Mouse (Mus musculus) cortical plate, adult 2 months (tissue): ENCODE results near the gene Gpr176. TPM values are rescaled to one million over a fixed set of nuclear protein-coding genes. Genes with fewer than 3 reads are reported as not detected.

ENCODE experiments used
- H3K27ac ChIP-seq: fragments of 200-500 bp; 2 replicates; pipeline ENCODE4 v1.5.1; 2012; ENCODE audit warnings: low read length, control low read depth, inconsistent platforms; ENCODE audit not compliant: insufficient read depth
- H3K4me1 ChIP-seq: fragments of 200-500 bp; 2 replicates; pipeline ENCODE4 v1.6.1; 2011; ENCODE audit warnings: low read length; ENCODE audit not compliant: control insufficient read depth, insufficient read depth
- H3K4me3 ChIP-seq: fragments of 200-500 bp; 2 replicates; pipeline ENCODE4 v1.5.1; 2011; ENCODE audit warnings: mild to moderate bottlenecking, low read length, control low read depth; ENCODE audit not compliant: insufficient read depth
- CTCF ChIP-seq: fragments of 200-500 bp; IDR thresholded peaks from 2 replicates; pipeline ENCODE4 v1.5.1; 2011; ENCODE audit warnings: mild to moderate bottlenecking, control low read depth, low read length; ENCODE audit not compliant: insufficient read depth; ENCODE audit errors: extremely low read depth
- POLR2A ChIP-seq: fragments of 200-500 bp; IDR thresholded peaks from 2 replicates; pipeline ENCODE4 v1.6.1; 2011; ENCODE audit warnings: mild to moderate bottlenecking, low read length, control low read depth; ENCODE audit not compliant: insufficient read depth; ENCODE audit errors: extremely low read depth
- polyA plus RNA-seq: library from polyadenylated mRNA; depleted of rRNA; stranded (reverse); fragments of >200 nt; gene quantifications from 2 replicates; pipeline ENCODE4 v1.2.3, GENCODE M21; 2012; rRNA removed

The Gpr176 gene
- polyA plus RNA-seq, 1 experiment = 4.1 TPM

GRCm38 (mm10) chr2:118257094-118257493, 116.1 kb downstream of the Gpr176 start:
- H3K4me1 ChIP-seq = no peaks in the 10 kb centered on the region
- H3K4me3 ChIP-seq = peak overlapping the region; percentile 30; the same call in 1 of the 2 replicates
- TF ChIP-seq POLR2A = no peak
- TF ChIP-seq CTCF = no peak
- no peak overlapping the region for H3K27ac ChIP-seq

GRCm38 (mm10) chr2:118256621-118257053, 116.6 kb downstream of the Gpr176 start, which contains the start of gene Fsip1:
Gene Fsip1, minus strand, starts transcription at chr2:118256966.
- TF ChIP-seq POLR2A (no peak), CTCF (no peak)
- H3K27ac ChIP-seq = no peak within 1 kb of the TSS
- H3K4me3 ChIP-seq = peak within 1 kb of the TSS; percentile 30
- no peaks in the 10 kb centered on the region for H3K4me1 ChIP-seq

GRCm38 (mm10) chr2:118254516-118254915, 118.7 kb downstream of the Gpr176 start:
- TF ChIP-seq CTCF = no peak
- no peak for TF ChIP-seq POLR2A
- Histone ChIP-seq H3K4me1 (no peaks in the 10 kb centered on the region), H3K4me3 (no peak overlapping the region), H3K27ac (no peak overlapping the region)

- Histone ChIP-seq H3K27ac (no peak overlapping the region), H3K4me1 (no peaks in the 10 kb centered on the region), H3K4me3 (no peak overlapping the region)
- no peak for TF ChIP-seq CTCF
- no peak for TF ChIP-seq POLR2A
Observed at GRCm38 (mm10) chr2:118248966-118249365, 124.3 kb downstream of the Gpr176 start.

- no peak overlapping the region for H3K27ac ChIP-seq
- H3K4me1 ChIP-seq = no peaks in the 10 kb centered on the region
- TF ChIP-seq POLR2A (no peak), CTCF (no peak)
Observed at GRCm38 (mm10) chr2:118248016-118248415, 125.2 kb downstream of the Gpr176 start.

GRCm38 (mm10) chr2:118245914-118246313, 127.3 kb downstream of the Gpr176 start:
- no peak for TF ChIP-seq POLR2A
- peak; percentile 82 for TF ChIP-seq CTCF
- no peak overlapping the region for H3K4me3 ChIP-seq

More at GRCm38 (mm10) chr2:118248016-118248415, 125.2 kb downstream of the Gpr176 start:
- H3K4me3 ChIP-seq = no peak overlapping the region

GRCm38 (mm10) chr2:118236196-118236595, 137.0 kb downstream of the Gpr176 start:
- H3K27ac ChIP-seq = no peak overlapping the region
- TF ChIP-seq CTCF = no peak
- TF ChIP-seq POLR2A = no peak
- no peak overlapping the region for H3K4me3 ChIP-seq
- H3K4me1 ChIP-seq = no peaks in the 10 kb centered on the region

More at GRCm38 (mm10) chr2:118245914-118246313, 127.3 kb downstream of the Gpr176 start:
- no peaks in the 10 kb centered on the region for H3K4me1 ChIP-seq
- H3K27ac ChIP-seq = no peak overlapping the region

- no peak overlapping the region for H3K4me3 ChIP-seq
- H3K4me1 ChIP-seq = no peaks in the 10 kb centered on the region
- TF ChIP-seq POLR2A (no peak), CTCF (no peak)
- no peak overlapping the region for H3K27ac ChIP-seq
Observed at GRCm38 (mm10) chr2:118235614-118236013, 137.6 kb downstream of the Gpr176 start.

- no peak for TF ChIP-seq POLR2A
- no peak for TF ChIP-seq CTCF
- Histone ChIP-seq H3K4me3 (no peak overlapping the region), H3K27ac (no peak overlapping the region), H3K4me1 (no peaks in the 10 kb centered on the region)
Observed at GRCm38 (mm10) chr2:118230544-118230943, 142.7 kb downstream of the Gpr176 start.

- no peak for TF ChIP-seq CTCF
- no peak for TF ChIP-seq POLR2A
- Histone ChIP-seq H3K4me1 (no peaks in the 10 kb centered on the region), H3K4me3 (no peak overlapping the region), H3K27ac (no peak overlapping the region)
Observed at GRCm38 (mm10) chr2:118228486-118229079, 144.6 kb downstream of the Gpr176 start.

Other genes with a start within 250 kb of the Gpr176 start
- gene Fsip1, start 116.5 kb downstream of the Gpr176 start, polyA plus RNA-seq = 0.38 and 0.65 TPM in 2 replicates
- 18.7 and 20.3 TPM in 2 replicates for gene Eif2ak4, start 15.2 kb upstream of the Gpr176 start, polyA plus RNA-seq
- 204 and 210 TPM in 2 replicates for gene Srp14, start 106.3 kb upstream of the Gpr176 start, polyA plus RNA-seq
- 3.4 and 3.6 TPM in 2 replicates for gene Bmf, start 176.3 kb upstream of the Gpr176 start, polyA plus RNA-seq
- gene Bub1b, start 224.8 kb upstream of the Gpr176 start, polyA plus RNA-seq = 1.9 and 2.8 TPM in 2 replicates